Mouse (Mus musculus) gonadal fat pad, adult 2 months (tissue): ENCODE results near the gene Gm9972. TPM values are rescaled to one million over a fixed set of nuclear protein-coding genes. Genes with fewer than 3 reads are reported as not detected.

Experiments used
- DNase-seq: peaks from one replicate; pipeline ENCODE4 v3.0.0-alpha.2; 2012; ENCODE audit warnings: low read depth
- polyA plus RNA-seq: library from polyadenylated mRNA; depleted of rRNA; stranded (reverse); fragments of >200 nt; gene quantifications from 2 replicates; pipeline ENCODE4 v1.2.3, GENCODE M21; 2012; rRNA removed

Gene Gm9972
- not detected in 2 replicates for polyA plus RNA-seq

DNA sequence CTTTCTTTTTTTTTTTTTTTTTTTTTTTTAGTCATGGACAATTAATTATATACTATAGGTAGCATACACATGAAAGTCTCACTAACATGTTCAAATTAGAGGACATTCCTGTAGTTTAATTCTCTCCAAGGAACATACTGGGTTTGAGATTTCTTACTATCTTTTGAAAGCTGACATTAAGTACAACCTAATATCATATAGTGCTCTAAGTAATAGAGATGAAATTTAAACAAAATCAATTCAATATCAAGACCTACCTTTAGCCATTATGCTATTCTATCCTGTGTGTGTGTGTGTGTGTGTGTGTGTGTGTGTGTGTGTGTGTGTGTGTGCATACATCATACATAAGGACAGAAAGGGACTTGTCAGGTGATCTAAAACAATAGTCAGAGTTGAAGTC is at the start of gene Gm9972:
Gene Gm9972, plus strand, starts transcription at position 301 of the 400 bp plus-strand sequence.
- DNase-seq, result no peak

GRCm38 (mm10) chr11:42999188-42999587 is 36.4 kb upstream of the Gm9972 start:
- DNase-seq, result no peak

DNA sequence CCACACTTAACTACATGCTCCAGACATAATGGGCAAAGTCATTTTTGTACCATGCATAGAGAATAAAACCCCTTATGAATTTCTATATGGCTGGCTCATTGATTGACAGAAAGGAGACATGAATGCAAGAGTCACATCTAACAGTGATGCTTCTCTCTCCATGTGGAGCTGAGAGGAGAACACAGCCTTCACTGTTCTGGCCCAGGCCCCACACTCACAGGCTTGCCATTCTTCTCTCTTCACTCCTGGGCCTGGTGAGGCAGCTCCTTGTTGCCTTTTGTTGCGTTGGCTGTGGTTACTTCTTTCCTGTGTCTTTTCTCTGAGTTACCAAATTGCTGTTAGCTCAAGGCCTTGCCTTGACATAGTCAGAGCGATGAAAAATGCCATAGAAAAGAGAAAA is 23.6 kb upstream of the Gm9972 start:
- DNase-seq, result no peak

DNA sequence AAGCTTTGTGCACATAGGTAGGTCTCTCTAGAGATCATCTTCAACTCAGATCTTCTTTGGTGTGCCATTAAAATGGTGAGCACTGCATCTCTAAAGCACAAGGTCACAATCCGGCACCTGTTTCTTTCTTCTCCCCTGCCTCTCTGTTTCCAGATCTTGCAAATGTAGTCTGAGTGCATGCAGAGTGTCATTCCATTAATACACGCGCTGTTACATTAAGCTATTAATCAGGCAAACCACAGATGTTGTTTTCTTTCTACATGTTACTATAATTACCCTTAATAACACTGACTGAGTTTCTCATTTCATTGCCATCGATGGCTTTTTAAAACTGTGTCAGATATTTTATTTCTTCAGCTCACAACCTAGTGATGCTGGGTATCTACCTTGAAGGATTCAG is 22.6 kb upstream of the Gm9972 start:
- DNase-seq, result no peak

GRCm38 (mm10) chr11:43023109-43023688 is 12.3 kb upstream of the Gm9972 start:
- no peak for DNase-seq

- no peak for DNase-seq
Measured at GRCm38 (mm10) chr11:43029813-43030212, 5.7 kb upstream of the Gm9972 start.

GRCm38 (mm10) chr11:43032141-43032540 is 3.4 kb upstream of the Gm9972 start:
- DNase-seq, result no peak

- DNase-seq, result no peak
Measured at GRCm38 (mm10) chr11:43045871-43046548, 10.5 kb downstream of the Gm9972 start.

DNA sequence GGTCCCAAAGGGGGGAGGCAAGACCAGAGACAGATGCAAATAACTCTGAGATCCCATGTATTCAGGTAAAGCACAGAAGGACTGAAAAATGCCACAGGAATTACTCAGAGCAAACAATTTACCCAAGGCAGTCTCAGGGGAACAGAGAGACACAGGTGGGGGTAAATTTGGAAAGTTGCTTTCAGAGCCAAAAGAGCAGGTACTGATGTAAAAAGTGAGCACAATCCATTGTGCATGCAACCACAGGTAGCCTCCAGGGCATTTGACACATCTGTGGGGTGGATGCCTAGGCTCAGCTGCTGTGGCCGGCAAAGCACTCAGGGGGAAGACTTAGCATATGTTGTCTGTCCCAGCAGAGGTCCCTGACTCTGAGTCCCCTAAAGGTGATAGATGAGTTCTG is 13.8 kb downstream of the Gm9972 start:
- DNase-seq, result no peak

GRCm38 (mm10) chr11:43054972-43055371 is 19.4 kb downstream of the Gm9972 start:
- no peak for DNase-seq

DNA sequence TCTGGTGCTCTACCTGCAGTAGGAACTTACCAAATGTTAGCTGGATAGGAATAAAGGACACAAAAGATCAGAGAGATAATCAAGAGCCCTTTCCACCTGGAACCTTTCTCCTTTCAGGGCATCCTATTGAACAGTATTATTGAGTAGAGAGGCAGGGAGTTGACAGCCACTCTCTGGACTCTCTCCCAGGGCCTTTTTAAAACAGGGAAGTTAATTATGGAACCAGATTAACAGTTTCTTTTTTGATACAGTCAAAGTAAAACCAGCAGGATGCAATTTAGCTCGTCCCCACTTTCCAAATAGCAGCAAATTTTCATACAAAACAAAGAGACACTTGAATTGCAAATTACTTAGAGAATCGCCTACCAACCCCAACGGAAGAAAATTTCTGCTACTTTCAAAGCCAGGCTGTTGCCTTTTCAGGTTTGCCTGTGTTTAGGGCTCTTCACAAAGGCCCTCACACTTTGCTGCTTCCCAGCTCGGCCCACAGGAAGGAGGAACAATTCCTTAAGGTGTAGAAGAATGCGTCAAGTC is 24.0 kb downstream of the Gm9972 start:
- no peak for DNase-seq

GRCm38 (mm10) chr11:43062286-43062685 is 26.7 kb downstream of the Gm9972 start:
- DNase-seq, result no peak

GRCm38 (mm10) chr11:43086309-43087050 is 50.9 kb downstream of the Gm9972 start:
- no peak for DNase-seq

Other genes starting within 250 kb of the Gm9972 start
- 33.1 and 51.2 TPM in 2 replicates for gene Atp10b, start 114.1 kb downstream of the Gm9972 start, polyA plus RNA-seq